Mouse (Mus musculus) CH12.LX (cell line): ENCODE data around the gene Atg4d. TPM values are rescaled to one million over a fixed set of nuclear protein-coding genes. Genes with fewer than 3 reads are reported as not detected.
"Not testable (repeated sequence)": the region's sequence is repeated elsewhere in the genome, so short reads cannot be mapped to it uniquely, and the experiment has no call there.

ENCODE experiments used
- DNase-seq: peaks from one replicate; pipeline ENCODE4 v3.0.0-alpha.2; 2013; ENCODE audit errors: extremely low read depth
- H3K27ac ChIP-seq: 2 replicates; pipeline ENCODE4 v1.5.1; 2012; ENCODE audit warnings: low read depth, mild to moderate bottlenecking, control low read depth, moderate library complexity; ENCODE audit not compliant: insufficient read depth
- H3K27me3 ChIP-seq: replicated peaks from 2 replicates; pipeline ENCODE3; 2012; ENCODE audit warnings: inconsistent platforms
- H3K36me3 ChIP-seq, 2 experiments: replicated peaks in 1 of 2; 2 replicates each; pipeline versions ENCODE3 to v1.6.1; 2012; ENCODE audit warnings: inconsistent platforms in 1 of 2, low read length in 1 of 2, mild to moderate bottlenecking in 1 of 2, mixed read lengths in 1 of 2, moderate library complexity in 1 of 2; ENCODE audit not compliant: control insufficient read depth in 1 of 2, insufficient read depth in 1 of 2
- H3K4me1 ChIP-seq, 2 experiments: 2 replicates each; pipeline ENCODE4 v1.6.1; 2012; ENCODE audit warnings: inconsistent platforms in 1 of 2, moderate library complexity in 1 of 2; ENCODE audit not compliant: insufficient read depth in 2 of 2, control insufficient read depth in 1 of 2
- H3K4me2 ChIP-seq: 2 replicates; pipeline ENCODE4 v1.6.1; 2012; ENCODE audit warnings: low read depth, mild to moderate bottlenecking, control low read depth; ENCODE audit not compliant: poor library complexity, insufficient read depth, severe bottlenecking
- H3K4me3 ChIP-seq, 3 experiments: fragments of 150-350 bp in 1 of 3; sonication (generic) in 1 of 3; replicated peaks in 1 of 3; 2 replicates each; pipeline versions ENCODE3 to v1.5.1; 2011 to 2012; ENCODE audit warnings: low read depth in 2 of 3, low read length in 2 of 3, mild to moderate bottlenecking in 2 of 3, moderate library complexity in 2 of 3, control low read depth in 1 of 3, improper control_type of control experiment in 1 of 3, inconsistent platforms in 1 of 3, mixed read lengths in 1 of 3; ENCODE audit not compliant: poor library complexity in 1 of 3
- H3K79me2 ChIP-seq: replicated peaks from 2 replicates; pipeline ENCODE4 v1.6.1; 2012; ENCODE audit warnings: mild to moderate bottlenecking, moderate library complexity; ENCODE audit not compliant: control insufficient read depth, poor library complexity, insufficient read depth, severe bottlenecking; ENCODE audit errors: extremely low read depth
- H3K9ac ChIP-seq: 2 replicates; pipeline ENCODE4 v1.6.1; 2012; ENCODE audit warnings: low read depth, mild to moderate bottlenecking, control low read depth, moderate library complexity; ENCODE audit not compliant: insufficient read depth
- H3K9me3 ChIP-seq: replicated peaks from 2 replicates; pipeline ENCODE3; 2012; ENCODE audit warnings: low read length, inconsistent platforms, mixed read lengths
- BHLHE40 ChIP-seq: IDR thresholded peaks from 2 replicates; pipeline ENCODE4 v1.6.1; 2011; ENCODE audit warnings: mild to moderate bottlenecking, low read depth, low read length, improper control_type of control experiment
- JUND ChIP-seq: conservative IDR thresholded peaks from 2 replicates; pipeline ENCODE4 v1.6.1; 2011; ENCODE audit warnings: low read depth, low read length, improper control_type of control experiment
- MAZ ChIP-seq: IDR thresholded peaks from 2 replicates; pipeline ENCODE4 v1.6.1; 2012; ENCODE audit warnings: low read depth, mild to moderate bottlenecking, inconsistent platforms, low read length, improper control_type of control experiment, moderate library complexity
- ZC3H11A ChIP-seq: IDR thresholded peaks from 2 replicates; pipeline ENCODE4 v1.6.1; 2012; ENCODE audit warnings: low read depth, mild to moderate bottlenecking, inconsistent platforms, low read length, improper control_type of control experiment
- ZMIZ1 ChIP-seq: IDR thresholded peaks from 2 replicates; pipeline ENCODE4 v1.6.1; 2012; ENCODE audit warnings: low read depth, mild to moderate bottlenecking, inconsistent platforms, low read length, improper control_type of control experiment
- ZNF384 ChIP-seq: IDR thresholded peaks from 2 replicates; pipeline ENCODE4 v1.6.1; 2012; ENCODE audit warnings: low read depth, low read length, improper control_type of control experiment, inconsistent platforms
- dilution Hi-C: fragments of 300-500 bp; cut with MboI; formaldehyde crosslinking; loops from 2 replicates; pipeline ENCODE4 v1.14.3; 2020; ENCODE audit warnings: low sequenced_read_pairs; ENCODE audit not compliant: extremely low pct_unique_long_range_greater_than_20kb, extremely low pct_ligation_motif_present
- in situ Hi-C: fragments of 300-500 bp; cut with MboI; formaldehyde crosslinking; loops from 3 replicates; pipeline ENCODE4 v1.14.3; 2019; ENCODE audit warnings: low sequenced_read_pairs, low pct_ligation_motif_present, low pct_unique_long_range_greater_than_20kb, mixed read lengths
- polyA plus RNA-seq: library from polyadenylated mRNA; unstranded; fragments of >175 nt; gene quantifications from 2 replicates; pipeline ENCODE4 v1.2.1, GENCODE M21; 2012; ENCODE audit warnings: low read depth; ENCODE audit not compliant: insufficient read length
- total RNA-seq, 2 experiments: library from RNA; depleted of rRNA; stranded (reverse); fragments of 300-350 nt in 1 of 2; fragments of >200 nt in 1 of 2; gene quantifications; 2 replicates each; pipeline ENCODE4 v1.2.3; 2012 to 2014

Gene Atg4d
- total and polyA plus RNA-seq, 3 experiments = 7.7 to 14.3 (median 10.3) TPM

GRCm38 (mm10) chr9:21322917-21323297 is 57.8 kb downstream of the Atg4d start:
- dilution Hi-C loops, DNase-seq, in situ Hi-C loops, H3K27me3 ChIP-seq, H3K9me3 ChIP-seq: not testable (repeated sequence)
- Histone ChIP-seq H3K36me3 (peaks cover 0 to 21% of the 10 kb centered on the region in 2 experiments), H3K9ac (peak overlapping the region; percentile 69), H3K4me3 (peak overlapping the region; percentile 5 to 77 (median 26)), H3K27ac (0 out of 2 replicates have a peak overlapping the region, but pooled peaks have one; percentile 62), H3K4me2 (peak overlapping the region; percentile 77; the same call in 1 of the 2 replicates), H3K4me1 (peaks cover 16 to 56% of the 10 kb centered on the region in 2 experiments), H3K79me2 (peaks cover 42% of the 10 kb centered on the region)
- peak; percentile 78 for TF ChIP-seq ZNF384

GRCm38 (mm10) chr9:21324269-21324668 is 59.2 kb downstream of the Atg4d start:
- H3K27ac ChIP-seq = no peak overlapping the region
- in situ Hi-C loops = no loop called here
- H3K4me2 ChIP-seq = no peak overlapping the region
- no peak overlapping the region for H3K9ac ChIP-seq
- peaks cover 0 to 24% of the 10 kb centered on the region in 2 experiments for H3K36me3 ChIP-seq
- no peak overlapping the region for H3K4me3 ChIP-seq
- dilution Hi-C loops = no loop called here
- no peak for DNase-seq
- peaks cover 3% of the 10 kb centered on the region for H3K9me3 ChIP-seq
- peaks cover 19 to 57% of the 10 kb centered on the region in 2 experiments for H3K4me1 ChIP-seq
- TF ChIP-seq MAZ (no peak), ZMIZ1 (no peak), JUND (no peak), ZC3H11A (no peak), BHLHE40 (0 out of 2 replicates have a peak, but pooled peaks have one; percentile 11)
- no peaks in the 10 kb centered on the region for H3K27me3 ChIP-seq
- H3K79me2 ChIP-seq = peaks cover 47% of the 10 kb centered on the region

Other genes starting within 250 kb of the Atg4d start
Only the 20 nearest of the 21 such genes appear.
- gene Icam4, start 235.9 kb upstream of the Atg4d start, total RNA-seq (2012; rRNA removed) = 2.9 and 3.1 TPM in 2 replicates
- 1.1 and 1.2 TPM in 2 replicates for gene Icam4, start 235.9 kb upstream of the Atg4d start, total RNA-seq (2014; rRNA removed)
- gene Icam4, start 235.9 kb upstream of the Atg4d start, polyA plus RNA-seq = 0.72 and 0.96 TPM in 2 replicates
- 4.9 TPM in 2 replicates for gene Icam5, start 233.2 kb upstream of the Atg4d start, total RNA-seq (2012; rRNA removed)
- 0.89 and 1.0 TPM in 2 replicates for gene Icam5, start 233.2 kb upstream of the Atg4d start, total RNA-seq (2014; rRNA removed)
- 1.6 and 1.7 TPM in 2 replicates for gene Icam5, start 233.2 kb upstream of the Atg4d start, polyA plus RNA-seq
- gene Zglp1, start 198.2 kb upstream of the Atg4d start, total RNA-seq (2012; rRNA removed) = 1.1 TPM in 1 of 2 replicates, not detected in the other
- 1.3 TPM in 1 of 2 replicates, not detected in the other for gene Zglp1, start 198.2 kb upstream of the Atg4d start, total RNA-seq (2014; rRNA removed)
- 0.87 and 0.98 TPM in 2 replicates for gene Zglp1, start 198.2 kb upstream of the Atg4d start, polyA plus RNA-seq
- gene Gm49373, start 192.2 kb upstream of the Atg4d start, total RNA-seq (2012; rRNA removed) = 0.85 and 1.8 TPM in 2 replicates
- gene Gm49373, start 192.2 kb upstream of the Atg4d start, total RNA-seq (2014; rRNA removed) = 0.54 and 0.60 TPM in 2 replicates
- 1.5 and 2.9 TPM in 2 replicates for gene Gm49373, start 192.2 kb upstream of the Atg4d start, polyA plus RNA-seq
- 79.7 and 90.4 TPM in 2 replicates for gene Fdx1l, start 191.7 kb upstream of the Atg4d start, total RNA-seq (2012; rRNA removed)
- 67.2 and 70.8 TPM in 2 replicates for gene Fdx1l, start 191.7 kb upstream of the Atg4d start, total RNA-seq (2014; rRNA removed)
- gene Fdx1l, start 191.7 kb upstream of the Atg4d start, polyA plus RNA-seq = 105 and 112 TPM in 2 replicates
- gene Gm38431, start 173.3 kb upstream of the Atg4d start, total RNA-seq (2012; rRNA removed) = 20.6 and 30.5 TPM in 2 replicates
- gene Gm38431, start 173.3 kb upstream of the Atg4d start, total RNA-seq (2014; rRNA removed) = 0.26 and 1.1 TPM in 2 replicates
- gene Gm38431, start 173.3 kb upstream of the Atg4d start, polyA plus RNA-seq = 7.1 and 9.8 TPM in 2 replicates
- gene Raver1, start 173.3 kb upstream of the Atg4d start, total RNA-seq (2012; rRNA removed) = 30.8 and 31.3 TPM in 2 replicates
- 16.0 and 18.9 TPM in 2 replicates for gene Raver1, start 173.3 kb upstream of the Atg4d start, total RNA-seq (2014; rRNA removed)
- 77.9 and 101 TPM in 2 replicates for gene Raver1, start 173.3 kb upstream of the Atg4d start, polyA plus RNA-seq
- 64.3 and 80.0 TPM in 2 replicates for gene Tyk2, start 134.1 kb upstream of the Atg4d start, total RNA-seq (2012; rRNA removed)
- 39.0 and 40.6 TPM in 2 replicates for gene Tyk2, start 134.1 kb upstream of the Atg4d start, total RNA-seq (2014; rRNA removed)
- 45.1 and 49.6 TPM in 2 replicates for gene Tyk2, start 134.1 kb upstream of the Atg4d start, polyA plus RNA-seq
- 227 and 230 TPM in 2 replicates for gene Cdc37, start 115.3 kb upstream of the Atg4d start, total RNA-seq (2012; rRNA removed)
- gene Cdc37, start 115.3 kb upstream of the Atg4d start, total RNA-seq (2014; rRNA removed) = 84.1 and 87.2 TPM in 2 replicates
- gene Cdc37, start 115.3 kb upstream of the Atg4d start, polyA plus RNA-seq = 447 and 532 TPM in 2 replicates
- 4.1 and 4.8 TPM in 2 replicates for gene Pde4a, start 99.6 kb upstream of the Atg4d start, total RNA-seq (2012; rRNA removed)
- 1.2 and 1.7 TPM in 2 replicates for gene Pde4a, start 99.6 kb upstream of the Atg4d start, total RNA-seq (2014; rRNA removed)
- 7.2 and 7.6 TPM in 2 replicates for gene Pde4a, start 99.6 kb upstream of the Atg4d start, polyA plus RNA-seq
- gene Keap1, start 25.9 kb upstream of the Atg4d start, total RNA-seq (2012; rRNA removed) = 41.7 and 42.8 TPM in 2 replicates
- 16.2 and 18.4 TPM in 2 replicates for gene Keap1, start 25.9 kb upstream of the Atg4d start, total RNA-seq (2014; rRNA removed)
- 30.0 and 31.2 TPM in 2 replicates for gene Keap1, start 25.9 kb upstream of the Atg4d start, polyA plus RNA-seq
- gene S1pr5, start 16.9 kb upstream of the Atg4d start, total RNA-seq (2012; rRNA removed) = not detected in 2 replicates
- gene S1pr5, start 16.9 kb upstream of the Atg4d start, total RNA-seq (2014; rRNA removed) = not detected in 2 replicates
- not detected in 2 replicates for gene S1pr5, start 16.9 kb upstream of the Atg4d start, polyA plus RNA-seq
- 55.5 and 62.6 TPM in 2 replicates for gene Kri1, start 22.7 kb downstream of the Atg4d start, total RNA-seq (2012; rRNA removed)
- 28.8 and 29.0 TPM in 2 replicates for gene Kri1, start 22.7 kb downstream of the Atg4d start, total RNA-seq (2014; rRNA removed)
- 57.1 and 64.9 TPM in 2 replicates for gene Kri1, start 22.7 kb downstream of the Atg4d start, polyA plus RNA-seq
- 9.7 and 12.6 TPM in 2 replicates for gene Cdkn2d, start 26.1 kb downstream of the Atg4d start, total RNA-seq (2012; rRNA removed)
- gene Cdkn2d, start 26.1 kb downstream of the Atg4d start, total RNA-seq (2014; rRNA removed) = 7.1 and 7.3 TPM in 2 replicates
- gene Cdkn2d, start 26.1 kb downstream of the Atg4d start, polyA plus RNA-seq = 2.2 and 2.9 TPM in 2 replicates
- gene Ap1m2, start 47.0 kb downstream of the Atg4d start, total RNA-seq (2012; rRNA removed) = 1.4 and 2.6 TPM in 2 replicates
- gene Ap1m2, start 47.0 kb downstream of the Atg4d start, total RNA-seq (2014; rRNA removed) = 0.51 TPM in 2 replicates
- 0.29 and 0.51 TPM in 2 replicates for gene Ap1m2, start 47.0 kb downstream of the Atg4d start, polyA plus RNA-seq
- 27.4 and 36.5 TPM in 2 replicates for gene Slc44a2, start 55.4 kb downstream of the Atg4d start, total RNA-seq (2012; rRNA removed)
- 22.1 and 26.1 TPM in 2 replicates for gene Slc44a2, start 55.4 kb downstream of the Atg4d start, total RNA-seq (2014; rRNA removed)
- gene Slc44a2, start 55.4 kb downstream of the Atg4d start, polyA plus RNA-seq = 52.5 and 62.9 TPM in 2 replicates
- 77.3 TPM in 2 replicates for gene Ilf3, start 102.6 kb downstream of the Atg4d start, total RNA-seq (2012; rRNA removed)
- gene Ilf3, start 102.6 kb downstream of the Atg4d start, total RNA-seq (2014; rRNA removed) = 72.8 and 75.8 TPM in 2 replicates
- gene Ilf3, start 102.6 kb downstream of the Atg4d start, polyA plus RNA-seq = 128 and 145 TPM in 2 replicates
- 57.8 and 60.5 TPM in 2 replicates for gene Qtrt1, start 146.5 kb downstream of the Atg4d start, total RNA-seq (2012; rRNA removed)
- gene Qtrt1, start 146.5 kb downstream of the Atg4d start, total RNA-seq (2014; rRNA removed) = 43.1 and 48.1 TPM in 2 replicates
- 52.4 and 56.8 TPM in 2 replicates for gene Qtrt1, start 146.5 kb downstream of the Atg4d start, polyA plus RNA-seq
- 51.7 and 55.4 TPM in 2 replicates for gene Dnm2, start 159.6 kb downstream of the Atg4d start, total RNA-seq (2012; rRNA removed)
- gene Dnm2, start 159.6 kb downstream of the Atg4d start, total RNA-seq (2014; rRNA removed) = 36.4 and 37.0 TPM in 2 replicates
- gene Dnm2, start 159.6 kb downstream of the Atg4d start, polyA plus RNA-seq = 64.3 and 66.0 TPM in 2 replicates
- gene Tmed1, start 245.0 kb downstream of the Atg4d start, total RNA-seq (2012; rRNA removed) = 28.4 and 28.8 TPM in 2 replicates
- 21.7 and 25.5 TPM in 2 replicates for gene Tmed1, start 245.0 kb downstream of the Atg4d start, total RNA-seq (2014; rRNA removed)
- 17.1 and 19.8 TPM in 2 replicates for gene Tmed1, start 245.0 kb downstream of the Atg4d start, polyA plus RNA-seq